Mouse (Mus musculus) cerebellum, adult 2 months (tissue): Measurements from ENCODE around the gene Il23r. TPM values are rescaled to one million over a fixed set of nuclear protein-coding genes. Genes with fewer than 3 reads are reported as not detected.
"Not testable (repeated sequence)": the region's sequence is repeated elsewhere in the genome, so short reads cannot be mapped to it uniquely, and the experiment has no call there.

ENCODE experiments used
- DNase-seq, 2 experiments: peaks; one replicate each; pipeline ENCODE4 v3.0.0; 2021
- H3K27ac ChIP-seq: fragments of 200-500 bp; 2 replicates; pipeline ENCODE4 v1.5.1; 2012; ENCODE audit warnings: low read length, control low read depth, inconsistent platforms; ENCODE audit not compliant: insufficient read depth
- H3K27me3 ChIP-seq: fragments of 200-500 bp; 2 replicates; pipeline ENCODE4 v1.6.1; 2012; ENCODE audit warnings: inconsistent platforms, mild to moderate bottlenecking, low read length, moderate library complexity; ENCODE audit not compliant: control insufficient read depth, insufficient read depth
- H3K4me1 ChIP-seq: fragments of 200-500 bp; 2 replicates; pipeline ENCODE4 v1.6.1; 2011; ENCODE audit warnings: low read length; ENCODE audit not compliant: control insufficient read depth, insufficient read depth
- H3K4me3 ChIP-seq: fragments of 200-500 bp; replicated peaks from 2 replicates; pipeline ENCODE3; 2011; ENCODE audit warnings: mild to moderate bottlenecking, low read depth, low read length, control low read depth; ENCODE audit not compliant: insufficient read depth
- CTCF ChIP-seq: fragments of 200-500 bp; IDR thresholded peaks from 2 replicates; pipeline ENCODE4 v1.5.1; 2011; ENCODE audit warnings: low read depth, mild to moderate bottlenecking, control low read depth, low read length, moderate library complexity, borderline replicate concordance; ENCODE audit not compliant: insufficient read depth
- POLR2A ChIP-seq: fragments of 200-500 bp; IDR thresholded peaks from 2 replicates; pipeline ENCODE4 v1.6.1; 2011; ENCODE audit warnings: low read length, control low read depth, borderline replicate concordance; ENCODE audit not compliant: insufficient read depth
- WGBS: fragments of 180-500 bp; shearing (Covaris S2); methylation state at CpG from one replicate; pipeline ENCODE4 v1.1.7; 2018; 5-methylcytosine and 5-hydroxymethylcytosine counted together
- polyA plus RNA-seq: library from polyadenylated mRNA; depleted of rRNA; stranded (reverse); fragments of >200 nt; gene quantifications from 2 replicates; pipeline ENCODE4 v1.2.3, GENCODE M21; 2012

The Il23r gene
- polyA plus RNA-seq, 1 experiment: 0.03 TPM

- 88% methylated on average over 5 of the region's 5 CpGs for WGBS
- Histone ChIP-seq H3K27me3 (no peaks in the 10 kb centered on the region), H3K4me3 (no peak overlapping the region), H3K4me1 (no peaks in the 10 kb centered on the region), H3K27ac (no peak overlapping the region)
- TF ChIP-seq CTCF (no peak), POLR2A (no peak)
- DNase-seq: no peak
Observed at GRCm38 (mm10) chr6:67526356-67526755, 34.7 kb upstream of the Il23r start.

GRCm38 (mm10) chr6:67510752-67511151 lies 19.1 kb upstream of the Il23r start:
- no peaks in the 10 kb centered on the region for H3K27me3 ChIP-seq
- DNase-seq: no peak
- TF ChIP-seq POLR2A: no peak
- H3K4me3 ChIP-seq: no peak overlapping the region
- no peaks in the 10 kb centered on the region for H3K4me1 ChIP-seq
- H3K27ac ChIP-seq: no peak overlapping the region

- not testable (repeated sequence) for H3K27me3 ChIP-seq, DNase-seq, H3K4me1 ChIP-seq, H3K27ac ChIP-seq, H3K4me3 ChIP-seq
- WGBS: 91% methylated on average over 2 of the region's 6 CpGs
Observed at GRCm38 (mm10) chr6:67501938-67502337, 10.3 kb upstream of the Il23r start.

GRCm38 (mm10) chr6:67481012-67481411 lies 10.6 kb downstream of the Il23r start:
- no peaks in the 10 kb centered on the region for H3K4me1 ChIP-seq
- WGBS: 69% methylated on average over 2 of the region's 2 CpGs
- DNase-seq: no peak
- TF ChIP-seq CTCF: no peak
- no peak for TF ChIP-seq POLR2A
- H3K27ac ChIP-seq: no peak overlapping the region
- H3K4me3 ChIP-seq: no peak overlapping the region
- H3K27me3 ChIP-seq: no peaks in the 10 kb centered on the region

GRCm38 (mm10) chr6:67471242-67471641 lies 20.4 kb downstream of the Il23r start:
- no peaks in the 10 kb centered on the region for H3K4me1 ChIP-seq
- 40% methylated on average over 1 of the region's 1 CpGs for WGBS
- H3K27ac ChIP-seq: no peak overlapping the region

DNA sequence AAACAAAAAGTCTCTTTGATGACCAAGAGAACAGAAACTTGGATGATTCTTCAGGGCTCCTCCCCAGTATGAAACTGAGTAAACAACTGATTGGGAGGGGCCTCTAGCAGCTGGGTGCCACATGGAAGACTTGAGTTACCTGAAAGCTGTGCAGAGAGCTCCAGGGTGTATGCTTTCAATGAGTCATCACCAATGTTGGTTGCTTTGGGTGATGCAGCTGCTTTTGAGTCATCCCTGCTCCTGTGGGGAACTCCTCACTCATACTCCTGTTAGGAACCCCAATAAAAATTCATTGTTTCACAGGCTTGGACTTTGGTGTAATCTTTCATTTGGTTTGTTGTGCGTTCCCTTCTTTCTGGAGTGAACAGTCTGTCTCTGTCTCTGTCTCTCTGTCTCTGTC lies 32.2 kb downstream of the Il23r start:
- Histone ChIP-seq H3K27me3 (no peaks in the 10 kb centered on the region), H3K27ac (no peak overlapping the region), H3K4me1 (no peaks in the 10 kb centered on the region), H3K4me3 (no peak overlapping the region)
- no peak for DNase-seq
- 94% methylated on average over 1 of the region's 1 CpGs for WGBS
- TF ChIP-seq CTCF: no peak
- TF ChIP-seq POLR2A: no peak

More at GRCm38 (mm10) chr6:67471242-67471641, 20.4 kb downstream of the Il23r start:
- no peak overlapping the region for H3K4me3 ChIP-seq
- TF ChIP-seq POLR2A (no peak), CTCF (no peak)
- no peak for DNase-seq
- H3K27me3 ChIP-seq: no peaks in the 10 kb centered on the region

DNA sequence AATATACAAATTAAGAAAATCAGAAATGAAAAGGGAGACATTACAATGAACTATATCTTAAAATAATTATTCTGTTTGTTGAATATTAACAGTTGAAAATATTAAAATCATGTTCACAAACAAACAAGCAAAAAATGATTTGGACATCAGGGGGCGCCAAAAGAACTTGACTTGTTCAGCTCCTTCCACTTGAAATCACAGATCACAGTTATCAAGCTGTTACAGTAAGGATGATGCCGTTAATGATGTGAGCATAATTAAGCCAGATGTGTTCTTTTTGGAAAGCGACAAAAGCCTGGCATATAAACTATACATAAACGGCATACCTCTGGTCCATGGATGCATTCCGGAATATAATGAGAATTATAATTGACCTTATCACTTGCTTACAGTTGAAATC lies 40.3 kb downstream of the Il23r start:
- H3K4me1 ChIP-seq: no peaks in the 10 kb centered on the region
- no peak overlapping the region for H3K4me3 ChIP-seq
- H3K27ac ChIP-seq: no peak overlapping the region
- 26% methylated on average over 5 of the region's 5 CpGs for WGBS
- no peak for DNase-seq
- TF ChIP-seq CTCF (no peak), POLR2A (no peak)
- H3K27me3 ChIP-seq: no peaks in the 10 kb centered on the region

DNA sequence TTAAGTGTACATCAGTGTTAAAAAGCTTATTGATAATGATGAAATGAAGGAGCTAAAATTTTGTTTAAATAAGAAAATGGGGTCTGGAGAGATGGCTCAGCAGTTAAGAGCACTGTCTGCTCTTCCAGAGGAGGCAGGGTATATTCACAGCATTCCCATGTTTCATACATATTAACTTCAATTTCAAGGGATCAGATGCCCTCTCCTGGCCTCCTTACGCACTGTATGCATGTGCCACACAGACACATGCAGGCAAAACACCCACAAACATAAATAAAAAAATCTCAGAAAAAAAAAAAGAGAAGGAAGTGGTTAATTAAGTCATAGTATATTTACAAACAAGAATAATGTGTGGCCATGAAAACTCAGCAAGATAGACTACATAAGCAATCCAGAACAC lies 45.8 kb downstream of the Il23r start:
- Histone ChIP-seq H3K27me3 (no peaks in the 10 kb centered on the region), H3K4me3 (no peak overlapping the region), H3K4me1 (no peaks in the 10 kb centered on the region), H3K27ac (no peak overlapping the region)
- TF ChIP-seq POLR2A (no peak), CTCF (no peak)
- 81% methylated on average over 1 of the region's 1 CpGs for WGBS
- DNase-seq: no peak

- 42% methylated on average over 6 of the region's 6 CpGs for WGBS
- Histone ChIP-seq H3K27ac (no peak overlapping the region), H3K27me3 (no peaks in the 10 kb centered on the region), H3K4me3 (no peak overlapping the region), H3K4me1 (no peaks in the 10 kb centered on the region)
- no peak for TF ChIP-seq CTCF
- TF ChIP-seq POLR2A: no peak
- DNase-seq: no peak
Observed at GRCm38 (mm10) chr6:67443124-67443523, 48.5 kb downstream of the Il23r start.
